Mouse (Mus musculus) heart, postnatal 25 days (tissue): ENCODE results near the gene Pkdcc. TPM values are rescaled to one million over a fixed set of nuclear protein-coding genes. Genes with fewer than 3 reads are reported as not detected.

Experiments
- DNase-seq: peaks from one replicate; pipeline ENCODE4 v3.0.0; 2022; ENCODE audit warnings: low spot score
- intact Hi-C: fragments of 180-260 bp; cut with DNase I; formaldehyde crosslinking; loops from one replicate; pipeline ENCODE4 v1.15.1; 2025
- total RNA-seq, 2 experiments: library from RNA; stranded (reverse); gene quantifications; 2 replicates each; pipeline ENCODE4 v1.2.3; 2021

Pkdcc gene
- total RNA-seq, 2 experiments from 2014 or later = 48.6 to 48.7 TPM

DNA sequence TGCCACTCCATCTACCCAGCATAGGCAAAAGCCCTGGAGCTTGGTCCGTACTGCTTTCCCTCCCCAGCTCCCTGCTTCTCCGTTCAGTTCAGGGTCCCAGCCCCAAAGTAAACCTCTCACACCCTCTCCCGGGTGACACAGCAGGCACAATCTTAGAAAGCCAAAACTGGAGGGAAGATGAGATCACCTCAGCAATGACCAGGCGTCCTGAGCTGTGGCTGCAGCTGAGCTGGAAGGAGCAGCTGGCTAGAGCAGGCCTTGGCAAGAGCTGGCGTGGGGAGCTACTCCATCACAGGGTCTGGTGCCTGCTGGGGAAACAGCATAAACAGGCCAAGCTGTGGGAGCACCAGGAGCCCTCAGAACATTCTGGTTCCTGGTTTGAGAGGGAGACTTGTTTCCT is 4.6 kb upstream of the Pkdcc start:
- intact Hi-C loops = loop anchor here (5.0 to 10.0 kb wide), 2 partner anchors 88 to 144 kb away; partner anchors contain the start of gene Eml4
- DNase-seq = no peak

DNA sequence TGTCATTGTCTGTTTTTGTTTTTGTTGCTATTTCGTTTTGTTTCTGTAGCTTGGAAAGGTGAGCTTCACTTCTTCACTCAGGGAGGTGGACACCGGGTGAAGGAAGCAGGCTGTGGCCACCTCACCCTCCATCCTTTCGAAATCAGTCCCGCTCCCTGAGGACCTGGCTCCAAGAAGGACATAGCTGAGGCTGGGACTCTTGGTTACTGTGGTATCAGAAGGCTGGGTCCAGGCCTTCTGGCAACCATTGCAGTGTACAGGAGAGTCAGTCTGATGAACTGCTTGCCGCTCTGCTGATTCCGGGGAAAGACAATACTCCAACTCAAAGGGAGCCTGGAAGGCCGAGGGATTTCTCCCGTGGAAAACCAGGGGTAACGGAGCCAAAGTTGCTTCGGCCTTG is 3.9 kb upstream of the Pkdcc start:
- DNase-seq = no peak
- intact Hi-C loops = loop anchor here (5.0 to 10.0 kb wide), 2 partner anchors 89 to 144 kb away; partner anchors contain the start of gene Eml4

DNA sequence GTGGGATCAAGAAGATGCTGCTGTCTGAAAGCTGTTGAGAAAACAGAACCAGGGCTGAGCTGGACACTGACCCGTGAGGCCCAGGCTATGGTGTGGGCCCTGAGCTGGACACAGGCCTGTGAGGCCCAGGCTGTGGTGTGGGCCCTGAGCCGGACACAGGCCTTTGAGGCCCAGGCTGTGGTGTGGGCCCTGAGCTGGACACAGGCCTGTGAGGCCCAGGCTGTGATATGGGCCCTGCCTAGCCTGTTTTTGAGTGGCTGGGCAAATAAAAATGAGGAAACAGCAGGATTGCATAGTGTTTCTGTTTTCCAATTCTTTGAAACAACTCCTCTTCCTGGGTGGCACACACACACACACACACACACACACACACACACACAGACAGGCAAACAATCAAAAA is 2.7 kb upstream of the Pkdcc start:
- no peak for DNase-seq
- intact Hi-C loops = loop anchor here (5.0 to 10.0 kb wide), 2 partner anchors 90 to 142 kb away; partner anchors contain the start of gene Eml4

DNA sequence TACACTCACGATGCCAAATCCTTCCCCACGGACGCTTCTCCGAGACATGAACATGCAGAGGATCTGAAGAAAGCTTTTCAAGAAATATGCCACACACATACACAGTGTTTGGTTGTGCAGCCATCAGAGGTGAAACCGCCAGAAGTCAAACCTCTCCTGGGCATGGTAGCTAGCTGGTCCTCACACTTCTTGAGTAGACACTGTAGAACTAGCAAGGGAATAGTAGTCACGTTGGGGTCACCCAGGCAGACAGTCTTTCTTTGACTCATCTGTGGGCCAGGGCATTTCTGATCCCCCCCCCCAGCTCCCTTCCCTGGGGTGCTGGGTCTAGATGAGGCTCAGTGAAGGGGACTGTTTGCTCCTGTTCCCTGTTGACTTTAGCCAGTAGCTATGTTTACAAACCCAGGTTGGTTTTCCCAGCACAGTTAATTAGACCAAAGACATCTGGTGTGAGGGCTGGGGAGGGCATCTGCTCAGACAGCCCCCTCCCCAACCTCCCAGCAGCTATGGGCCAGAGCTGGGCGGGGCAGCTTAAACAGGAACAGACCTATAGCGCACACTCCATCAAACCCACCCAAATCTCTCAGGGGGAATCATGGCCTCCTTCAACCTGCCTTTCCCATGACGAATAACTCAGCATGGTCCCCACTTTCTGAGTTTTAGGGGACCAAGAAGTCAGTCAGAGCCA is 1.7 kb upstream of the Pkdcc start:
- intact Hi-C loops = loop anchor here (5.0 to 10.0 kb wide), 2 partner anchors 91 to 141 kb away; partner anchors contain the start of gene Eml4

DNA sequence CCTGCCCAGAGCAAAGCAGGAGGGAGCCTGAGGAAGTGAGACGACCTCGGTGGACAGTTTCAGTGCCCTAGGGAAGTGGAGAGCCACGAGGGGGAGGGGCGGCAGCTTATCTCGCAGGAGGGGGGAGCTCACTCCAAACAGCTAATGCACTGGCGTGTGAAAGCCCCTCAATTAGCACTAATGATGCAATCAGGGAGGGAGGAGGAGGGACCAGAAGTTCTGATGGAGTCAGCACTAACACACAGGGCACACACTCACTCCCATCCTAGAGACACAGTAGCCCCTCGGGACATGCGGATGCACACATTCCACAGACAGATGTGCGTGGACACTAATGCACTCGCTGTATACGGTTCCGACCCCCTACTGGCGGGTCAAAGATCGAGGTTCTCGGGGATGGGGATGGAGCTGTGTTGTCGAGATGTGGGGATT is 915 bp upstream of the Pkdcc start:
- DNase-seq = peak; percentile 60
- intact Hi-C loops = loop anchor here (5.0 to 10.0 kb wide), 2 partner anchors 92 to 141 kb away; partner anchors contain the start of gene Eml4

More for the DNA sequence above, 1.7 kb upstream of the Pkdcc start:
- no peak for DNase-seq

DNA sequence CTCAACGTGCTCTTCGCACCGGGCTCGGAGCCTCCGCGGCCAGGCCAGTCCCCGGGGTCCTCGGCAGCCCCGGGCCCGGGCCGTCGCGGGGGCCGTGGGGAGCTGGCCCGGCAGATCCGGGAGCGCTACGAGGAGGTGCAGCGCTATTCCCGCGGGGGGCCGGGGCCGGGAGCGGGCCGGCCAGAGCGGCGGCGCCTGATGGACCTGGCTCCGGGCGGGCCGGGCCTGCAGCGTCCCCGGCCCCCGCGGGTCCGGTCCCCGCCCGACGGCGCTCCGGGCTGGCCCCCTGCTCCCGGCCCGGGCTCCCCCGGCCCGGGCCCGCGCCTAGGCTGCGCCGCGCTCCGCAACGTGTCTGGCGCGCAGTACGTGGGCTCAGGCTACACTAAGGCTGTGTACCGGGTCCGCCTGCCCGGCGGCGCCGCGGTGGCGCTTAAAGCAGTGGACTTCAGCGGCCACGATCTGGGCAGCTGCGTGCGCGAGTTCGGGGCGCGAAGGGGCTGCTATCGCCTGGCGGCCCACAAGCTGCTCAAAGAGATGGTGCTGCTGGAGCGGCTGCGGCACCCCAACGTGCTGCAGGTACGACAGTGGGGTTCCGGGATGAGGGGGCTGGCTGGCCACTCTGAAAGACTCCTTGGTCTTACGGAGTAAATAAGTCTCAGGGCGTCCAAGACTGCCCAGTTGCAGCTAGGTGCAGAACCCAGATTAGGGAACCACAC is 595 bp downstream of the Pkdcc start:
- no peak for DNase-seq
- intact Hi-C loops = loop anchor here (5.0 to 10.0 kb wide), 2 partner anchors 139 to 297 kb away; partner anchors contain the start of gene Eml4

DNA sequence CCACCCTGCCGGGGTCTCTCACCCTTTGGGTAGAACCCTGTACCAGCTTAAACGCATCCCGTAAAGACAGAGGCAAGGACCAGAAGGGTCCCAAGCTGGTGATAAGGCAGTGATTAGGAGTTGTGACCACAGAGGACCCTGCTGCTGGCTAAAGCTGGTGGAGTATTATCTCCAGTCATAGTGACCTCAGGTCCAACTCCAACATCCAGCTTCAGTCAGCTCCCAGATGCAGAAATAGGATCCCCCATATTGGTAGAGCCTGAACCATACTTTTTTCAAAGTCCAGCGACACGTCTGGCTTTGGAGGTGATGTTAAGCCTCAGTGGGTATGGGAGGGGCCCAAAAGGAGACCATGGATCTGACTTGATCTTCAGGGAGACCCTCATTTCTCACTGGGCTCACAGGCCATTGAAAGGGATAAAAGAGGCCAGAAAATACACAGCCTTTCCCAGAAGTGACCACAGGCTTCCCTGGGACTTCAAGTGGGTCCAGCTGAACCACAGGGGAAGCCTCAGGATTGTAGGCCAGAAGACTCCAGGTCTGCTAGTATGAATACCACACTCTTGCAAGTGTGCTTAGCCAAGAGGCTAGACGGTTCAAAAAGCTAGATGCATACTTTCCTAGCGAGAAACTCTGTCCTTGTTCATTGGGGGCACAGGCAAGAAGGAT is 1.3 kb downstream of the Pkdcc start:
- intact Hi-C loops = loop anchor here (5.0 to 10.0 kb wide), 2 partner anchors 138 to 296 kb away; partner anchors contain the start of gene Eml4
- no peak for DNase-seq

DNA sequence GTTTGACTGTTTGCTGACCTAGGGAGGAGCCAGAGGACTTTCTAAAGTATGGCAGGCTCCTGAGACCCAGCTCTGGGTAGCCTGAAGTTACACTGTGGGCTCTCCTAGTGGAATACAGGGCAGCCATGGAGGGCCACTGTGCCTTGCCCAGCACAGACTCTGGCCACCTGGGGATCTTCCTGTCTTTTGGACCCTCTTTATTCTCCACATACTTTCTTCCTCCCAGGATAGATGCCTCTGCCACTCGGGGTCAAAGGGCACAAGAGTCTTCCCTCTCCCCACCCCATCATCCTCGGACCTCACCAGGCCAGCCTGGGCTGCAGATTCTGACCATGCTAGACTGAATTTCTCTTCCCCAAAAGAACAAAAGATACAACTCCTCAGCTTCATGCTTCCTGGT is 3.1 kb downstream of the Pkdcc start:
- no peak for DNase-seq
- intact Hi-C loops = loop anchor here (5.0 to 10.0 kb wide), 2 partner anchors 137 to 294 kb away; partner anchors contain the start of gene Eml4

DNA sequence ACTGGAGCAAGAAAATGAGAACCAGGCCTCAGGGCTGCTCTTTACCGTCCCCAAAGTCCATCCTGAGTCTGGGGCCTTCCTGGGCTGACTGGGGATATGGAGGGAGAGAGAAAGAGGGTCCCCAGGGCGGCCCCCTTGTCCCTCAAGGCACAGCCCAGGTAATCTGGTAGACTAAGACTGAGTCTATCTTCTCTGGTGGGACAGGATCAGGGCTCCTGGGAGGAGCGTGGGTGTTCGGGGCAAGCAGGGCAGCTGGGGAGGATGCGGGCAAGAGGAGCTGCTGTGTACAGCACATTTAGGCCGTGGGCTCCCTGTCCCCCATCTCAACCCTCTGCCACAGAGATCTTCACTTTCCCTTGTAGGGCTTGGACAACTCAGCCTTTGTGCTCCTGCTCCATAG is 3.6 kb downstream of the Pkdcc start:
- no peak for DNase-seq
- intact Hi-C loops = loop anchor here (5.0 to 10.0 kb wide), 2 partner anchors 136 to 294 kb away; partner anchors contain the start of gene Eml4

DNA sequence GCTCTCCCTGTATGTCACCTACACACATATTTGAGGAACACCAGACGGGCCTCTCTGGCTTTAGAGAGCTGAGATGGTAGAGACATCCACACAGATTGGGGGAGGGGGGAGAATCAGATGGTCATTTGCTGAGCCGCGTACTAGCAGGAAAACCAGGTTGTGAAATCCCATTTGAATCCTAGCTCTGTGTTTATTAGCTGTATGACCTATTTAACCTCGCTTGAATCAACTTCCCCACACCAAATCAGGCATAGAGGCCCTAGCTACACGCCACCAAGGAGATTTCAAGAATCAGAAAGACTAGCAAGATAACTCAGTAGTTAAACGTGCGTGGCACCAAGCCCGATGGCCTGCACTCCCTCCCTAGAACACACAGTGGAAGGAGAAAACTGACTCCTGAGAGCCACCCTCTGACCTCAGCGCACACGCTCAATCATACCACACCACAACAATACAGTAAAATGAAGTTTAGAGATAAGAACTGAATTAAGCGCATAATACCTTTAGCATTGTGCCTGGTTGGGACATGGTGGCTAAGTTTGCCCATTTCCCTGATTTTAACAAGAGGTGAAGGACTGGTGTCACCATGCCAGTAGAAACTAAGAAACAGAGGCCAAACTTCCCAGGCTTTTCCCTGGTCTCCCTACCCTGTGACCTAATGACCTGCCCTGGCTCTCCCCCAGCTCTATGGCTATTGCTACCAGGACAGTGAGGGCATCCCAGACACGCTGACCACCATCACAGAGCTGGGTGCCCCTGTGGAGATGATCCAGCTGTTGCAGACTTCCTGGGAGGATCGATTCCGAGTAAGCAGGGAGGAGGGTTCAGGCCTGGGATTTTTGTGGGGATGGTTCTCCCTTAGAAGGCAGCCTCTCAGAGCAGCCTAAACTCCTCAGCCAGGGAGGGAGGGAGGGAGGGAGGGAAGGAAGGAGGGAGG is 4.5 kb downstream of the Pkdcc start:
- intact Hi-C loops = loop anchor here (5.0 to 10.0 kb wide), 2 partner anchors 135 to 293 kb away; partner anchors contain the start of gene Eml4
- DNase-seq = no peak

DNA sequence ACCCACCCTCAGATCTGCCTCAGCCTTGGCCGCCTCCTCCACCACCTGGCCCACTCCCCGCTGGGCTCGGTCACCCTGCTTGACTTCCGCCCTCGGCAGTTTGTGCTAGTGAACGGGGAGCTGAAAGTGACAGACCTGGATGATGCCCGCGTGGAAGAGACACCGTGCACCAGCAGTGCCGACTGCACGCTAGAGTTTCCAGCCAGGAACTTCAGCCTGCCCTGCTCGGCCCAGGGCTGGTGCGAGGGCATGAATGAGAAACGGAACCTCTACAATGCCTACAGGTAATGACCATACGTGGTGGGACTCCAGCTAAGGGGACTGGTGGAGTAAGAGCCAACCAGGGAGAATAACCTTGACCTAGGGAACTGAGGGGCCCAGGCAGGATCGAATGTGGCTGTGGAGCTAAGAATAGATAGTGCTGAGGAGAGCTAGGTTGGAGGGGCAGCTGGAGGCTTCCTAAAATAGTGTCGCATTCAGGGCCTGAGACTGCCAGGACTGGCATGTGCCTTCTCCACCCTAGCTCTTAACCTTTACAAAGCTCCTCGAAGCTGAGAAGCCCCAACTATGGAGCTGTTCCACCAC is 6.0 kb downstream of the Pkdcc start:
- DNase-seq = no peak
- intact Hi-C loops = no loop called here

DNA sequence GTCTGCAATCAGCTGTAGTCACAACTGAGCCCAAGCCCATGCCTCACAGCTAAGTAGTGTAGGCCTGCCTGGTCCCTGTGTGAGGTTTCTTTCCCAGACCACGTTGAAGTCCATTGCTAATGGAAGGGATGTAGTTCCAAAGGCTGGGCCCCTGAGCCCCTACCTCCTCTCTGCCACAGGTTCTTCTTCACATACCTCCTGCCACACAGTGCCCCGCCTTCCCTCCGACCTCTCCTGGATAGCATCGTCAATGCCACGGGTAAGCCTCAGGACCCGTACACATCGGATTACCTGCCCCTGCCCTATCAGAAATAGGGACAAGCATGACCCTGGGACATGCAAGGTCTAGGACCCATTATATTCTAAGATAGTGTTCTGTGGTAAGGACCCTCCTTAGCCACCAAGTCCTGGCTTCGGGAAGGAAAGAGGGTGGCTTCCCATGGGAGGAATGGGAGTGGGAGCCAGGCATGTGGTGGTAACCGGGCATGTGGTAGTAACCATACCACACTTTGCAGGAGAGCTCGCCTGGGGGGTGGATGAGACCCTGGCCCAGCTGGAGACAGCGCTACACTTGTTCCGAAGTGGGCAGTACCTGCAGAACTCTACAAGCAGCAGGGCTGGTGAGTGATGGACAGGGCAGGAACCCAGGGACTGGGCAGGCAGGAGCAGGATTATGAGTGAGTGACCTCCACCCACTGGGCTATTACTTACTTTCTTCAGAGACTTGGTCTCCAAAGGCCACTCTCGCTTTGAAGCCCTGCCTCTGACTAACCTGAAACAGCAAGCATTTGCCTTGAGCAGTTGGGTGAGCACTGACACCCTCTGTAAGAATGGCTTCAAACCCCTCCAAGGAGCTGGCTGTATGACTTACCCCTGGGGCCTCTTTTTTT is 6.8 kb downstream of the Pkdcc start:
- DNase-seq = no peak
- intact Hi-C loops = no loop called here

DNA sequence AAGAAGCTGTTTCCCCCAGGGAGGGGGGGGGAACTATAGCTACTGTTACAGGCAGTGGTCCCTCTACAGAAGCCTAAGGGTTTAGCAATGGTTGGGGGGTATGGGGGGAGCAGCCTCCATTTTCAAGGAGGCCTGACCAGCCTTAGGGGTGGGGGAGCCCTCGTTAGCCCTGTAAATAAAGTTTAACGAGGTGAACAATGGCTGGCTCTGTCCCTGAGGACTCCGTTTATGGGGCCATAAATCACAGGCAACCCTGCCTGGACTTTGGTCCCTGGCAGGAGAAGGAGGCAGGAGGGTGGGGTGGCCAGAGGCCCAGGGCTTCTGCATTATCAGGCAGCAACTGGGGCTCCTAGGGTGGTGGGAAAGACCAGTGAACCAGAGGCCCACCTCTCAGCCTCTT is 7.6 kb downstream of the Pkdcc start:
- no peak for DNase-seq
- intact Hi-C loops = no loop called here

DNA sequence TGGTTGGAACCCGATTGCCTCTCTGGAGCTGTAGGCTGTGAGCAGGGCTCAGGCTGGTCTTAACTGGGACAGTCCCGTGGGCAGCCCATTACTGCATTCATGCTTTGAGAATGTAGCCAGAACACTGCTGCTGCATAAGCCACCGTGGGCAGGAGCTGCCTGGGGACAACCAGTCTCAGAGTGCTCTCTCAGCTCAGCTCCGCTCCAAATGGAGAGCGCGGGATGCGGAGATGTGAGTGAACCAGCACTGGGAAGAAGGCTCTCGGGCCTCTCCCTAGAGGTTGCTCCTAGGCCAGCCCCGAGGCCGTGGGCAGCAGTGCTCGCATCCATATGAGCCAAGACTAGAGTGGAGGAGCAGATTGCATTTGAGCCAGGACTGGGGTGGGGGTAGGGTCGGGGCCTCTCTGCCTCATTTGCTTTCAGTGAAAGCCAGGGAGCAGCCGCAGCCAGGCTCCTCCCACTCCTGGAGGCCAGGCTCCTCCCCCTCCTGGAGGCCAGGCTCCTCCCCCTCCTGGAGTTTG is 9.4 kb downstream of the Pkdcc start:
- DNase-seq = no peak
- intact Hi-C loops = no loop called here

DNA sequence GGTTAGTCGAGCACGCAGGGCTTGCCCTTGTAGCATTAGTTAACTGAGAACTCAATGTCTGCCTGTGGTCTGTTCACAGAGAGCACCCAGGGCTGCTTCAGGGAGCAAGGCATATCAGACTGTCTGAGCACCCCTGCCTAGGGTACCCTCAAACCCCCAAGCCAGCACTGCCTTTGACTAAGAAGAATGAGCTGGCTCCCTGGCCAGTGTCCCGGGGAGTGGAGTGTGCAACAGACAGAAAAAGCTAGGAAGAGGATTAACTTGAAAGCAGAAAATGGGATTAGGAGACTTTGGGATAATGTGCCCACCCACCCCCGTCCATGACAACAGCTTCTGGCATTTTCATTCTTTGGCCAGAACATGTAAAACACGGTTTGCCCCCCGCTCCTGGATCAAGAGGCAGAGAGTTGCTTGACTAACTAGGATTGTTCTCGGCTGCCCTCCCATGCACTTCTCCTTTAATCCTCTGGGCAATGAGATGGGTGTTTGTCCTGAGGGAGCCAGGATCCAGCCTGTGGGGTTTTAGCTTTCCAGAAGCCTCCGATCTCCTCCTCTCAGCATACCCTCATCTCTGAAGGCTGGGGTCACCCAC is 11.4 kb downstream of the Pkdcc start:
- intact Hi-C loops = no loop called here
- DNase-seq = no peak

DNA sequence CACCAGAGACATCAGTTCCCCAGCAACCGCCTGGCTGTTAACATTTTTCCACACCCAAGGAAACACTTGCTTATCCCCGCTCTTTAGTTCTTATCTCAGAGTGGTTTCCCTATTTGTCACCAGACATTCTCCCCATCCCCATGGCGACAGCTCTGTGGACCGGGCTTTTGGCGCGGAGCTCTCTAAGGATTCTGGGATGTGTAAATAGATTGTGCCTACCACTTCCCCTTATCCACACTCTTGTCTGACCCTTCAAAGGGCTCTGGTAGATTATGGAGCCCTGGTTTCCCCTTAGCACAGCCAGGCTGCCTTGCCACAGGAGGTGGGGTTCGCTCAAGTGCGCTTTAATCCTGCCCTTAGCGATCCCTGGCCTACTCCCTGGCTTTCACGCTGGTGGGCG is 16.3 kb downstream of the Pkdcc start:
- no peak for DNase-seq
- intact Hi-C loops = no loop called here

DNA sequence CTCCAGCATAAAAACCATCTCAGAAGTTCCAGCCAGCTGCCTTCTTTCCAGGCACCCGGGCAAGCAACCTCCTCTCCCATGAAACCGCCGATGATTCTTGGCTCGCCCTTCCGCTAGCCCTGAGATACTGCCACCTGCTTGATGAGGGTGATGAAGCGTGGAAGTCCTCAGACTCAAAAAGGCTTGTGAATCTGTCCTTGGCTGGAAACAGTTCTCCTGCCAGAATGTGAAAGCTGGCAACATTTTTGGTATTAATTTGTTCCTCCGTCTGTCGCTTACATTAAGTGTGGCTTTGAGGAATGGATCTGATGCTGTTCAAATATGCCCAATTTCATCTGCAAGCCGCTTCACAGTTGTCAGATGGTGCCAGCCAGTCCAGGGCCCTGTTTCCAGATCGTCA is 20.1 kb downstream of the Pkdcc start:
- intact Hi-C loops = no loop called here

More for the DNA sequence above, 20.1 kb downstream of the Pkdcc start:
- DNase-seq = no peak
